Mouse (Mus musculus): ENCODE results near the gene Ripk3. TPM values are rescaled to one million over a fixed set of nuclear protein-coding genes. Genes with fewer than 3 reads are reported as not detected.

Ripk3 gene
- polyA plus RNA-seq, 1 experiment from 2014 or later: 36.9 TPM

DNA sequence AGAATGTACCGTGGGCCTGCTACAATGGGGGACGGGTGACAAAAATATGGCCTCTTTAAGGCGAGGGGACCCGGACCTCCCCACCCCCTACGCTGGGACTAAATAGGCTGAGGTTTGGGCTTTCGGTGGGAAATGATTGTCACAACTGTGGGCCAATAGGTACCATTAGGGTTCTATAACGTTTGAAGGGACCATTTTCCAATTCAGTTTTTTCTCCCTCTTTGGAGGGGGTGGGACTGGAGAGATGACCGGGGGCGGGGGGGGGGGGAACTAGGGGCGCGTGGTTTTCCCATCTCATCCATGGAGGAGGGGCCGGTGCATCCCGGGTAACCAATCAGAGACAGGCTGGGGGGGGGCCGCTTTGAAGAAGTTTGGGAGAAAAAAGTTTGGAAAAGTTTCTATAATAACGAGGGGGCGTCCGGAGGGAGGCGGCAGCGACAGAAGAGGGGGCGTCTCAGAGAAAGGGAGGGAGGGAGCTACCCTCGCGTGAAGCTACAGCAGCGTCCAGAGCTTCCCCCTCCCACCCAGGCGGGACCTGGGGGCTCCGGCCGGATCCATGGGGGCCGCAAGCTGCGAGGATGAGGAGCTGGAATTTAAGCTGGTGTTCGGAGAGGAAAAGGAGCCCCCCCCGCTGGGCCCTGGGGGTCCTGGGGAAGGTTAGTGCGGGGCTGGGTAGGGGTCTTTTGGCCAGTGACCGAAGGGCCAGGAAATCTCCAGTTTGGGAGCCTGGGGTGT, 36.0 kb upstream of the Ripk3 start:
- peak overlapping the region; percentile 69 for H3K4me2 ChIP-seq
- peak overlapping the region; percentile 71 for H3K9ac ChIP-seq
- H3K9me3 ChIP-seq: no peaks in the 10 kb centered on the region
- H3K4me1 ChIP-seq: peaks cover 13% of the 10 kb centered on the region
- peak overlapping the region; percentile 67 for H3K4me3 ChIP-seq (replicated peaks)
- ATAC-seq (ENCODE audit: insufficient read depth, low FRiP score, low read depth): peak; percentile 6; the same call in 1 of the 2 replicates
- peak overlapping the region; percentile 97 for H3K27ac ChIP-seq
- no peaks in the 10 kb centered on the region for H3K27me3 ChIP-seq (replicated peaks)
- whole genome bisulfite sequencing: 2% methylated on average over 31 of the region's 32 CpGs
- H3K36me3 ChIP-seq: peaks cover 5% of the 10 kb centered on the region; the same call in 1 of the 2 replicates

DNA sequence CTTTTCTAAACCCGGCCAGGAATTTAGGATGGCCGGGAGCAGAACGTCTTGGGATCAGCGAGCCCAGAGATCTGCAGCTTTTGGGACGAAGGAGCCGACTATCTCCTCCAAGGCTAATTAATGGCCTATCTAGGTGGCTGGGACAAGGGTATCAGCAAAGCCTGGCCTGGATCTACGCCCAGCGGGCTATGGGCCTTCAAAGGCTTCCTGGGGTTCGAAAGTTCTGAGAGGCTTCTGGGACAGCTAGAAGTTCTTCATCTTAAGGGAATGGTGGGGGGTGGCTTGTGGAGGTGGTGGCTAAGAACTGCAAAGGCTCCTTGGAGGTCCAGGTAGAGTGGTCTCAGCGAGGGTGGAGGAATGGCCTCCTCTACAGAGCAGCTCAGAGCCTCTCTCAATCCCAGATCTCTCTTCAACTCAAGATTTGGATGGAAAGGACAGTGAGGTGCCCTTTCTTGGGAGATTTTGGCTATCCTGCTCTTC, 35.4 kb upstream of the Ripk3 start:
- Histone ChIP-seq H3K36me3 (peaks cover 2% of the 10 kb centered on the region; the same call in 1 of the 2 replicates), H3K9me3 (no peaks in the 10 kb centered on the region), H3K4me2 (peak overlapping the region; percentile 69), H3K4me1 (peaks cover 13% of the 10 kb centered on the region), H3K27ac (peak overlapping the region; percentile 97), H3K4me3 (replicated peaks) (peak overlapping the region; percentile 67), H3K9ac (peak overlapping the region; percentile 24; the same call in 1 of the 2 replicates), H3K27me3 (replicated peaks) (no peaks in the 10 kb centered on the region)
- no peak for ATAC-seq (ENCODE audit: insufficient read depth, low FRiP score, low read depth)
- WGBS: 5% methylated on average over 10 of the region's 10 CpGs

DNA sequence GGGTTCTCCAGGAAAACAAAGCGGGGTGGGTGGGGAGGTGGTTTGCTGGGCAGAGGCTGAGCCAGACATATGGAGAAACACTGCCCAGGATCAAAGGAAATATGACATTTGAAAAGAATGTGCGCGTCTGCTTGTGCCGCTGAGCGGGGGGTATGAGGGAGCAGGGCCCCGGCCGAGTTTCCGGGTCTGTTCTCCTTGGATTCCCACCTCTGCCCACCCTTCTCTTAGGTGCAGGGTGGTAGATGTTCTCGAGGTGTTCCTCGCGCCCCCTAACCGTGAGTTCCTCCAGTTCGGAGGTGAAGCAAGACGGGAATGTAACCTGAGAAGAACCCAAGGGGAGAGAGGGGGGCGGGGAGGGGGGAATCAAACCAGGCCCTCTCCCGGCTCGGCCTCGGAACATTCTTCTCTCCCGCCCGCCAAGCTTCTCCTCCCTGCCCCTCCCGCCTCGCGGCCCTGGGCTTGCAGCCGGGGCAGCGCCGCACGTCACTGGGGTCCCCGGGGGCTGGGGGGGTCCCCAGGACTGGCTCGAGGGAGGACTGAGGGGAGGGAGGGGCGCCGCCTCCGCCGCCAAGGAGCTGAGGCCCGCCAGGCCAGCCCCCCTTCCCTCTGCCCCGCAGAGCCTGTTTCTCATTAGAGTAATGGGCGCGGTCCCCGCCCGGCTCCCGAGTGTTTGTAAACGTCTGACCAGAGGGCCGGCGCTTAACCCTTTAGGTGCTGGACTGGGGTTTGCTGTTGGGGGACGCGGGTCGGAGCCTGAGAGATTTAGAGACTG, 34.5 kb upstream of the Ripk3 start, which contains the start of gene Nfatc4:
TSS of gene Nfatc4 (plus strand) at position 154 of the 772 bp plus-strand sequence.
- Histone ChIP-seq H3K9ac (peak within 1 kb of the TSS; percentile 24), H3K9me3 (no peaks in the 10 kb centered on the region), H3K36me3 (no peaks in the 10 kb centered on the region), H3K4me1 (peaks cover 8% of the 10 kb centered on the region; the same call in 1 of the 2 replicates), H3K27me3 (replicated peaks) (no peaks in the 10 kb centered on the region), H3K4me2 (peak within 1 kb of the TSS; percentile 69), H3K4me3 (replicated peaks) (peak within 1 kb of the TSS; percentile 67), H3K27ac (peak within 1 kb of the TSS; percentile 97)
- 0% methylated on average over 37 of the region's 46 CpGs for WGBS
- peak; percentile 89 for ATAC-seq (ENCODE audit: insufficient read depth, low FRiP score, low read depth)

DNA sequence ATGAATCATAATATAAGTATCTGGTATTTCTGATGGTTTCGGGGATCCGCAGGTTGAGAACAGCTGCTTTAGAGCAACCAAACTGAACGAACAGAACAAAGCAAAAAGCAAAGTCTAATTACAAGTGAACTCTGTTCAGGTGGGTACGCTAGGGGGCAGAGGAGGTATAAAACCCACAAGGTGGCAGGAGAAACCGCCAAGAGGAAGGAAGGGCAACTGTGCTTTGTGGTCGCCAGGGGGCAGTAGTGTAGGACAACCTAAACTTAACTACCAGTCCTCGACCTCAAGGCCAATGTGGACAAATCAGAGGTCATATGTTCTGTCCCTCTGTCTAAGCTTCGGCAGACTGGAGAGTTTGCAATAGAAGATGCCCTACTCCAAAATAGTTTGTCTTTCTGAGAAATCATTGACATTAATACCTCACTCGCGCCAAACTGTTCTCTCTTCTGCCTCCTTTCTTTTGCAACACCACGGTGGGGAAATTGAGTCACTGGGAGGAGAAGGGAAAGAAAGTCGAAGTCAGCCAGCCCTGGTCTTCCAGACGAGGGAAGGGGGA, 33.8 kb upstream of the Ripk3 start:
- no peaks in the 10 kb centered on the region for H3K27me3 ChIP-seq (replicated peaks)
- H3K4me3 ChIP-seq (replicated peaks): peak overlapping the region; percentile 67
- peak overlapping the region; percentile 97 for H3K27ac ChIP-seq
- H3K4me2 ChIP-seq: peak overlapping the region; percentile 69
- WGBS: 4% methylated on average over 13 of the region's 13 CpGs
- peaks cover 8% of the 10 kb centered on the region; the same call in 1 of the 2 replicates for H3K4me1 ChIP-seq
- H3K36me3 ChIP-seq: no peaks in the 10 kb centered on the region
- ATAC-seq (ENCODE audit: insufficient read depth, low FRiP score, low read depth): no peak
- H3K9me3 ChIP-seq: no peaks in the 10 kb centered on the region
- H3K9ac ChIP-seq: peak overlapping the region; percentile 24; the same call in 1 of the 2 replicates

DNA sequence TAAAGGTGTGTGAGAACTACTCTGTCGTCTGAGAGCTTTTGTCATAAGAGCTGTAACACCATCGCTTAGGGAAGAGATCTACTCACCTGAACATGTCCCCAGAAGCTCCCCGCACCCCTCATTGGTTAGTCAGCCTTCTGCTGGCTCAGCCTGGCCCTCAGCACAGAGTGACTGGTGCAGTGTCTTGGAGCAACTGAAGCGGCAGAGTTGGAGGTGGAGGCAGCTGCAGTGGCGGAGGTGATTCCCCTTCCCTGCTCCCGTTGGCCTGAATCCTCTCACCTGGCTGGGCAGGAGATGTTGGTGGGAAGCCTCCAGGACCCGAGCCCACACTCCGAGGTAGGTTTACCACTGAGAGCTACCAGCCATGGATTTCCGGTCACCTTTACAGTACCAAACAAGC, 31.9 kb upstream of the Ripk3 start:
- H3K27me3 ChIP-seq (replicated peaks): no peaks in the 10 kb centered on the region
- no peaks in the 10 kb centered on the region for H3K9me3 ChIP-seq
- no peak overlapping the region for H3K27ac ChIP-seq
- no peak overlapping the region for H3K9ac ChIP-seq
- H3K4me2 ChIP-seq: no peak overlapping the region
- WGBS: 82% methylated on average over 9 of the region's 9 CpGs
- H3K4me3 ChIP-seq (replicated peaks): no peak overlapping the region
- no peaks in the 10 kb centered on the region for H3K36me3 ChIP-seq
- no peak for ATAC-seq (ENCODE audit: insufficient read depth, low FRiP score, low read depth)
- 0 out of 2 replicates have a peak, but pooled peaks cover 1% of the 10 kb centered on the region for H3K4me1 ChIP-seq

DNA sequence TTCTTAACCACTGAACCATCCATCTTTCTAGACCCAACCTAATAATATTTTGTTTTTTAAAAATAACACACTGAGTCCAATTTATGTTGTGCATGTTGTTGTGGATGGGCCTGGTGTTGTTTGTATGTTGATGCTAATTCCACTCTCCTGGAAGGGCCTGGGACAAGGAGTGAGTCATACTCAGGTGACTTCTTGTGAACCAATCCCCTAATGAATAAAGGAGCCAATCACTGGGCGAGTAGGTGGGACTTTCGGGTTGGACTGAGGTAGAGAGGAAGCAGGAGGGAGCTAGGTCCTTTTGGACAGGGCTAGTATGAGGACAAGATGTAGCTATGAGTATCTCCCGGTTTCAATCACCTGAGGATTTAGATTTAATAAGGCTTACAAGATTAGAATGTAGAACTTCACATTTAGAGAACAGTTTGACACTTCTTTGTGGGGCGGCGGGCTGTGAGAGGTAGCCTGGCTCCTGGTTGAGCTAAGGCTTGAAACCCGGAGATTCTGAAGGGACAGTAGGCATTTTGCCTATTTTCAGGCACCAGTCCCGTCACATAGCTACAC, 31.3 kb upstream of the Ripk3 start:
- ATAC-seq (ENCODE audit: insufficient read depth, low FRiP score, low read depth): no peak
- WGBS: 76% methylated on average over 7 of the region's 7 CpGs
- no peak overlapping the region for H3K9ac ChIP-seq

DNA sequence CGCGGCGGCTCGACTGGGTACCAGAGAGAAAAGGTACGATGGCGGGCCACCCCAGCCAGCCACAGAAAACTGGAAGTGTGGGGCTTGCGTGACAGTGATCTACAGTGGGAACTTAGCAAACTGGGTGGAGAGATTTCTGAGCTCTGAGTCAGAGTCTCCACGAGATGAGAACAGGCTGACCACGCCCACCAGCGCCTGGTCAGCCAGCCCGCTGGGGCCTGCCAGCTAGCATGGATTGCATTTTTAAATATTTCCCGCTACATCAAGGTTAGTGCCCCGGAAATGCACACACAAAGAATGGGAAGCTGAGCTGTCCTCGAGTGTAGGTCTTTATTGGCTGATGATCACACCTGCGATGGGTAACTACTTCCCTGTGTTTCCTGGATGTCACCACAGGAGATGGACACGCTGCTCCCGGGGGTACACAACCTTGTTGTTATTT, 26.7 kb upstream of the Ripk3 start:
- Histone ChIP-seq H3K4me2 (peak overlapping the region; percentile 70), H3K4me1 (0 out of 2 replicates have a peak, but pooled peaks cover 3% of the 10 kb centered on the region), H3K27ac (peak overlapping the region; percentile 76), H3K9me3 (no peaks in the 10 kb centered on the region), H3K27me3 (replicated peaks) (no peaks in the 10 kb centered on the region), H3K36me3 (no peaks in the 10 kb centered on the region), H3K9ac (peak overlapping the region; percentile 25; the same call in 1 of the 2 replicates), H3K4me3 (replicated peaks) (peak overlapping the region; percentile 46)
- ATAC-seq (ENCODE audit: insufficient read depth, low FRiP score, low read depth): peak; percentile 88
- 19% methylated on average over 17 of the region's 17 CpGs for WGBS

More for the DNA sequence above, 31.3 kb upstream of the Ripk3 start:
- no peaks in the 10 kb centered on the region for H3K36me3 ChIP-seq
- H3K4me1 ChIP-seq: 0 out of 2 replicates have a peak, but pooled peaks cover 3% of the 10 kb centered on the region
- H3K4me3 ChIP-seq (replicated peaks): no peak overlapping the region
- H3K4me2 ChIP-seq: no peak overlapping the region
- H3K9me3 ChIP-seq: no peaks in the 10 kb centered on the region
- no peak overlapping the region for H3K27ac ChIP-seq
- H3K27me3 ChIP-seq (replicated peaks): no peaks in the 10 kb centered on the region

DNA sequence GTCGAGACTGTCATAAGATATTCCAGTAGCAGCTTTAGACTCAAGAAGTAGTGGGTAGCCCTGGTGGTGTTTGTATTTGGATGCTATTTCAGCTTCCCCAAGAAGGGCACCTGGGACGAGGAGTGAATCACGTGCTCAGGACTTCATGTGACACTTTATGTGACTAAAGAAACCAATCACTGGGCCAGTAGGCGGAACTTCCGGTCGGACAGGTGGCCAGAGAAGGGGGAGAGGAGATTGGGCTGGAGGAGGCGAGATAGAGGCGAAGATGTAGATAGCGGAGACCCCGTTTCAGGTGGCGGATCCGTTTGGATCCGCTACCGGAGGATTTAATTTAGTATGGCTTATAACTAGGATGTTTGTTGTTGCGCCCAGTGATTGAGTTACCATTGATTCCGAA, 26.2 kb upstream of the Ripk3 start:
- Histone ChIP-seq H3K9me3 (no peaks in the 10 kb centered on the region), H3K9ac (peak overlapping the region; percentile 25; the same call in 1 of the 2 replicates), H3K4me2 (peak overlapping the region; percentile 70), H3K4me1 (0 out of 2 replicates have a peak, but pooled peaks cover 3% of the 10 kb centered on the region), H3K4me3 (replicated peaks) (peak overlapping the region; percentile 46), H3K36me3 (no peaks in the 10 kb centered on the region), H3K27ac (peak overlapping the region; percentile 76), H3K27me3 (replicated peaks) (no peaks in the 10 kb centered on the region)
- WGBS: 17% methylated on average over 16 of the region's 16 CpGs
- ATAC-seq (ENCODE audit: insufficient read depth, low FRiP score, low read depth): peak; percentile 68

DNA sequence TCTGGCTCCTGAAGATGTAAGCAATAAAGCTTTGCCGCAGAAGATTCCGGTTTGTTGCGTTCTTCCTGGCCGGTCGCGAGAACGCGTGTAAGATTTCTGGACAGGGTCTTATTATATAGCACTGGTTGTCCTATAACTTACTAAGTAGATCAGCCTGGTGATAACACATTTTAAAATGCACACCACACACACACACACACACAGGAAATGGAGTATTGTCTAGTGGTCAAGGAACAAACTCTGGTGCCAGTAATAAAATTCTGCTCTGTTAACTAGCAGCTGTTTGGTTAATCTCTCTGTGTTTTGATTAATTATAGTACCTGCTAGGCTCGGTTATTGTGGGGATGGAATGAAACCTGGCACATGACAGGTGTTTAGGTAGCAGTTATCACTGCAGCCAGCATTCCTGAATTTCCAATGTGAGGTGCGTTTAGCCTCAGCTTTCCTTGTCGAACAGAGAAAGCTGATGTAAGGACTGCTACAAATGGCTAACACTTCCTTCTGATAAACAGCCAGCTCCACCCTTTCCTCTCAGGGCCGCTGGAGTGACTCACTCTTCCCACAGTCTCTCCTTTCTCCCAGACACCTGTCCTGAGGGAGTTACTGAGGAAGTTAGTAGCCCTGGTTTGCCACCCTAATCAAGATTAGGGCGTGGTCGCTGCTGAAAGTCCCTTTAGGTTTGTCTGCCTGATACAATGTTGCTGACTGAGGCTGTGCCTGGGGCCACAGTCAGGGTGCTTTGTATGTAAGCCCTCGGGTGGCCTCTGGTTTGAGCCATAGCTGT, 6.9 kb upstream of the Ripk3 start:
- no peaks in the 10 kb centered on the region for H3K36me3 ChIP-seq
- H3K4me3 ChIP-seq (replicated peaks): no peak overlapping the region
- ATAC-seq (ENCODE audit: insufficient read depth, low FRiP score, low read depth): peak; percentile 90
- H3K9me3 ChIP-seq: no peaks in the 10 kb centered on the region
- 66% methylated on average over 15 of the region's 15 CpGs for WGBS
- H3K27me3 ChIP-seq (replicated peaks): no peaks in the 10 kb centered on the region
- H3K4me1 ChIP-seq: 0 out of 2 replicates have a peak, but pooled peaks cover 2% of the 10 kb centered on the region
- H3K4me2 ChIP-seq: no peak overlapping the region
- H3K27ac ChIP-seq: peak overlapping the region; percentile 75
- no peak overlapping the region for H3K9ac ChIP-seq

DNA sequence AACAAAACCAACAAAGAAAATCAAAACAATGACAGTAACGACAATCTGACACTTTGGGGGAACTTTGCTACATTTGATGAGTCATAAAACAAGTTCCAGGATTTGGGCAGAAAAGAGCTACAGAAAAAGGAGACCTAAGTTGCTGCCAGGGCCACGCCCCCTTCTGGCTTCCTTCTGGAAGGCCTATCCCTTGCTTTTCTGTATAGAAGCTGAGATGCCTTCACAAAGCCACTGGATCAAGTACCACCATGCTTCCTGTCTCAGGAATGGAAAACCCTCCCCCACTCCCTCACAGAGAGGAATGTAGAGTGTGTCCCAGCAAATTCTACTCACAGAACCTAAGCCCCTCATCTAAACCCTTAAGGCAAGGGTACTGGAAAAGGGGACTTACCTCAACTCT, 5.3 kb upstream of the Ripk3 start:
- WGBS: 65% methylated on average over 2 of the region's 2 CpGs
- no peak overlapping the region for H3K4me2 ChIP-seq
- H3K9ac ChIP-seq: no peak overlapping the region
- no peak overlapping the region for H3K27ac ChIP-seq
- no peak for ATAC-seq (ENCODE audit: insufficient read depth, low FRiP score, low read depth)
- no peaks in the 10 kb centered on the region for H3K9me3 ChIP-seq
- H3K36me3 ChIP-seq: no peaks in the 10 kb centered on the region
- H3K4me1 ChIP-seq: 0 out of 2 replicates have a peak, but pooled peaks cover 3% of the 10 kb centered on the region
- no peaks in the 10 kb centered on the region for H3K27me3 ChIP-seq (replicated peaks)
- H3K4me3 ChIP-seq (replicated peaks): no peak overlapping the region
